Mouse (Mus musculus) liver, postnatal 0 days (tissue): Measurements from ENCODE around the gene Btnl9. TPM values are rescaled to one million over a fixed set of nuclear protein-coding genes. Genes with fewer than 3 reads are reported as not detected.
A peak's percentile ranks its signal among the peaks of the same experiment; 100 is the strongest.

Experiments
- ATAC-seq: fragments of 200-750 bp; cut with Nextera tagmentation; 2 replicates; pipeline ENCODE4 v1.8.0; 2017; ENCODE audit warnings: mild to moderate bottlenecking, moderate library complexity
- DNase-seq: peaks from one replicate; pipeline ENCODE4 v3.0.0-alpha.2; 2016
- H3K27ac ChIP-seq: fragments of 300-500 bp; sonication (generic); 2 replicates; pipeline ENCODE4 v1.5.1; 2014; ENCODE audit warnings: antibody characterized with exemption, moderate library complexity, mild to moderate bottlenecking, low read depth
- H3K27me3 ChIP-seq: fragments of 300-500 bp; sonication (generic); 2 replicates; pipeline ENCODE4 v1.6.1; 2014; ENCODE audit warnings: low read length, control low read depth, mixed read lengths; ENCODE audit not compliant: insufficient read depth
- H3K36me3 ChIP-seq: fragments of 300-500 bp; sonication (generic); replicated peaks from 2 replicates; pipeline ENCODE4 v1.6.1; 2014; ENCODE audit warnings: mild to moderate bottlenecking, control low read depth, low read length, moderate library complexity, mixed read lengths; ENCODE audit not compliant: insufficient read depth
- H3K4me1 ChIP-seq: fragments of 300-500 bp; sonication (generic); 2 replicates; pipeline ENCODE4 v1.6.1; 2014; ENCODE audit warnings: antibody characterized with exemption, mild to moderate bottlenecking, control low read depth; ENCODE audit not compliant: insufficient read depth
- H3K4me2 ChIP-seq: fragments of 300-500 bp; sonication (generic); 2 replicates; pipeline ENCODE4 v1.6.1; 2014; ENCODE audit warnings: low read depth, mild to moderate bottlenecking, low read length, moderate library complexity, mixed read lengths
- H3K4me3 ChIP-seq: fragments of 300-500 bp; sonication (generic); 2 replicates; pipeline ENCODE4 v1.5.1; 2014; ENCODE audit warnings: low read depth, low read length
- H3K9ac ChIP-seq: fragments of 300-500 bp; sonication (generic); replicated peaks from 2 replicates; pipeline ENCODE4 v1.6.1; 2014; ENCODE audit warnings: mild to moderate bottlenecking, moderate library complexity
- H3K9me3 ChIP-seq: fragments of 300-500 bp; sonication (generic); 2 replicates; pipeline ENCODE4 v1.6.1; 2016; ENCODE audit warnings: mild to moderate bottlenecking, control low read depth, low read length, mixed read lengths
- CTCF ChIP-seq: sonication (generic); IDR thresholded peaks from 2 replicates; pipeline ENCODE4 v1.5.1; 2016; ENCODE audit warnings: antibody characterized with exemption, low read depth
- EP300 ChIP-seq: IDR thresholded peaks from 2 replicates; pipeline ENCODE4 v1.6.1; 2016; ENCODE audit warnings: antibody characterized with exemption, low read depth, mild to moderate bottlenecking
- WGBS: fragments of 180-500 bp; shearing (Covaris S2); extraction: QIAGEN DNeasy Blood & Tissue Kit; methylation state at CpG from one replicate; pipeline ENCODE4 v1.1.7; 2014; ENCODE audit not compliant: insufficient replicate concordance; 5-methylcytosine and 5-hydroxymethylcytosine counted together
- polyA plus RNA-seq: library from polyadenylated mRNA; unstranded; fragments of >200 nt; fragmentation: Nextera tagmentation; extraction: Ambion mirVana; gene quantifications from 2 replicates; pipeline ENCODE4 v1.2.1, GENCODE M21; 2015

Btnl9 gene
- polyA plus RNA-seq, result 1.6 and 1.9 TPM in 2 replicates

- no peak for DNase-seq
- Histone ChIP-seq H3K4me1 (no peaks in the 10 kb centered on the region), H3K4me3 (no peak within 1 kb of the TSS), H3K36me3 (no peaks in the 10 kb centered on the region), H3K4me2 (peak within 1 kb of the TSS; percentile 16; the same call in 1 of the 2 replicates), H3K9ac (no peak within 1 kb of the TSS), H3K27ac (0 out of 2 replicates have a peak within 1 kb of the TSS, but pooled peaks have one; percentile 34), H3K9me3 (no peaks in the 10 kb centered on the region), H3K27me3 (no peaks in the 10 kb centered on the region)
- ATAC-seq, result no peak
- no peak for TF ChIP-seq CTCF
- TF ChIP-seq EP300, result peak; percentile 61; the same call in 1 of the 2 replicates
- WGBS, result 57% methylated on average over 8 of the region's 8 CpGs
These were observed at the start of gene Btnl9 for GRCm38 (mm10) chr11:49186955-49187488. Gene Btnl9, minus strand, starts transcription at chr11:49187159.

GRCm38 (mm10) chr11:49235459-49236207 is 48.7 kb upstream of the Btnl9 start:
- WGBS, result 51% methylated on average over 3 of the region's 3 CpGs
- no peak for TF ChIP-seq EP300
- TF ChIP-seq CTCF, result no peak
- Histone ChIP-seq H3K27me3 (no peaks in the 10 kb centered on the region), H3K4me1 (peaks cover 5% of the 10 kb centered on the region; the same call in 1 of the 2 replicates), H3K9ac (no peak overlapping the region), H3K4me2 (no peak overlapping the region), H3K27ac (no peak overlapping the region), H3K36me3 (no peaks in the 10 kb centered on the region), H3K4me3 (no peak overlapping the region), H3K9me3 (no peaks in the 10 kb centered on the region)
- no peak for ATAC-seq
- no peak for DNase-seq

- Histone ChIP-seq H3K27me3 (no peaks in the 10 kb centered on the region), H3K4me2 (no peak overlapping the region), H3K4me3 (no peak overlapping the region), H3K27ac (no peak overlapping the region), H3K9ac (no peak overlapping the region), H3K9me3 (no peaks in the 10 kb centered on the region), H3K4me1 (peaks cover 5% of the 10 kb centered on the region; the same call in 1 of the 2 replicates), H3K36me3 (no peaks in the 10 kb centered on the region)
- no peak for TF ChIP-seq CTCF
- TF ChIP-seq EP300, result no peak
- no peak for ATAC-seq
- 82% methylated on average over 3 of the region's 3 CpGs for WGBS
- DNase-seq, result no peak
These were observed 45.8 kb upstream of the Btnl9 start for GRCm38 (mm10) chr11:49232781-49233180.

GRCm38 (mm10) chr11:49224455-49224854 is 37.5 kb upstream of the Btnl9 start:
- WGBS, result 27% methylated on average over 1 of the region's 1 CpGs
- Histone ChIP-seq H3K27me3 (no peaks in the 10 kb centered on the region), H3K4me2 (no peak overlapping the region), H3K27ac (no peak overlapping the region), H3K9me3 (no peaks in the 10 kb centered on the region), H3K36me3 (no peaks in the 10 kb centered on the region), H3K4me3 (no peak overlapping the region), H3K9ac (no peak overlapping the region), H3K4me1 (no peaks in the 10 kb centered on the region)
- ATAC-seq (no peak), DNase-seq (no peak)
- no peak for TF ChIP-seq CTCF
- TF ChIP-seq EP300, result no peak

- no peak overlapping the region for H3K4me2 ChIP-seq
- DNase-seq (no peak), ATAC-seq (peak; percentile 59; the same call in 1 of the 2 replicates)
- H3K4me1 ChIP-seq, result no peaks in the 10 kb centered on the region
- no peaks in the 10 kb centered on the region for H3K9me3 ChIP-seq
- H3K4me3 ChIP-seq, result no peak overlapping the region
- H3K9ac ChIP-seq, result no peak overlapping the region
- 62% methylated on average over 2 of the region's 2 CpGs for WGBS
- H3K27me3 ChIP-seq, result no peaks in the 10 kb centered on the region
- no peak for TF ChIP-seq EP300
- no peak for TF ChIP-seq CTCF
- no peak overlapping the region for H3K27ac ChIP-seq
- peaks cover 32% of the 10 kb centered on the region for H3K36me3 ChIP-seq
These were observed 32.3 kb upstream of the Btnl9 start for GRCm38 (mm10) chr11:49219271-49219670.

- Histone ChIP-seq H3K4me2 (no peak overlapping the region), H3K4me3 (no peak overlapping the region), H3K4me1 (peaks cover 21% of the 10 kb centered on the region), H3K9ac (no peak overlapping the region), H3K27ac (peak overlapping the region; percentile 52; the same call in 1 of the 2 replicates), H3K36me3 (peaks cover 48% of the 10 kb centered on the region), H3K9me3 (no peaks in the 10 kb centered on the region), H3K27me3 (no peaks in the 10 kb centered on the region)
- DNase-seq (no peak), ATAC-seq (peak; percentile 75)
- 88% methylated on average over 1 of the region's 1 CpGs for WGBS
- 0 out of 2 replicates have a peak, but pooled peaks have one; percentile 9 for TF ChIP-seq EP300
- no peak for TF ChIP-seq CTCF
These were observed 26.5 kb upstream of the Btnl9 start for GRCm38 (mm10) chr11:49213505-49213904.
